Mouse (Mus musculus) hematopoietic stem cell, adult 5-6 weeks (primary cell): ENCODE measurements around the gene Gm21800. TPM values are rescaled to one million over a fixed set of nuclear protein-coding genes. Genes with fewer than 3 reads are reported as not detected.
"Not testable (repeated sequence)": the region's sequence is repeated elsewhere in the genome, so short reads cannot be mapped to it uniquely, and the experiment has no call there.

Source experiments
- ATAC-seq, 2 experiments: fragments of 125-278 bp in 1 of 2; replicated peaks in 1 of 2; 2 replicates each; pipeline ENCODE4 v1.8.0; 2016 to 2017; ENCODE audit warnings: inconsistent platforms in 2 of 2, mild to moderate bottlenecking in 2 of 2, moderate number of reproducible peaks in 2 of 2, low read depth in 1 of 2, moderate TSS enrichment in 1 of 2; ENCODE audit not compliant: low FRiP score in 2 of 2, poor library complexity in 2 of 2, severe bottlenecking in 2 of 2, insufficient read depth in 1 of 2, low TSS enrichment in 1 of 2
- total RNA-seq: library from RNA; stranded (forward); fragments of 172-1452, 232-1000 nt; gene quantifications from 2 replicates; pipeline ENCODE4 v1.2.3, GENCODE M21; 2017

Gene Gm21800
- total RNA-seq: not detected in 2 replicates

DNA sequence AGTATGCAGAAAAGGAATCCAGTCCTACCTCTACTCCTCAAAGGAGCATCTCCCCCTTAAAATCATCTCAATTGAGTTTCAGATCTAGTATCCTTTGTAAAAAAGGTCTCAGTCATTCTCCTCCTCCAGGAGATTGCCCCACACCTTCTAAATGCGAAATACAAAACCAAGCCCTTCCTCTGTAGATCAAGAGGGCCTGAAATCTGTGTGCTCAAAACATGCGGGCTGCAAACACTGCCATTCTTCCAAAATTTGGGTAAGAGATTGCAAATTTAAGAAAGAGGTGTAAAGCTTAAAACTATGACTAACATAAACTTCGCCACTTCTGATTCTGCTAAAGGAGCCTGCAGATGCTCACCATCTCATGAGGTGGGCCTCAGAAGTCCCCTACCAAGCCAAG lies at the start of gene Gm21800:
Gene Gm21800 (plus strand): TSS at position 301 of the 400 bp plus-strand sequence.
- not testable (repeated sequence) for ATAC-seq
